Mouse (Mus musculus) forelimb bud, embryonic 11.5 days (tissue): ENCODE measurements around the gene Capsl.
A peak's percentile ranks its signal among the peaks of the same experiment; 100 is the strongest.

ENCODE experiments used
- DNase-seq: peaks from one replicate; pipeline ENCODE4 v3.0.0-alpha.2; 2012; ENCODE audit warnings: low read depth, low spot score

Capsl gene

DNA sequence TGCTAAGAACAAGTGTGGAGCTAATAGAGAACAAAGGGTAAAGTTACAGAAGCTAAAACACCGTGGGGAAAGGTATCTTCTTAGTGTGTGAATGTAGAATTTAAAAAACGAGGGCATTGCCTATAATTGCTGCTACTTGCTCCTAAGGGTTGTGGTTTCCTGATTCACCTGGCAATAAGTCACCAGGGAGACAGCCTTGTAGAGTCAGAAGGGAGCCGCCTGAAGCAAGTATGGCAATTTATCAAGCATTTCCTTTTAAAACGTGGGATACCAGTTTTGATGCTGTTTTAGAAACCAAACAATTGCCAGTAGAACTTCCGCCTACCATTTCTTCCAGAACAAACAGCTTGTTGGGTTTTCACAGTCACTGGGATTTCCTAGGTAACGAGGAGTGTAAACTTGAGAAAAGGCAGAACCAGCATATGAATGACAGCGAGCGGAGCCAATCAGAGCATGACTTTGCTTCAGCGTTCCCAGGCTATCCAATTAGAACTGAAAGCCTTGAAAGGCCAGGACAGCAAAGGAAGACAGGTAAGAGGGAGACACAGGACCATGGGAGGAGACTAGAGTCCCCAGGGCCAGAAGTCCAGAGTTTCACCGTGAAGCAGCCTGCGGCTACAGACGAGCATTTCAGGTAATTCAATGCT, at the start of gene Capsl:
Capsl (plus strand) TSS at position 495 of the 647 bp plus-strand sequence.
- peak; percentile 73 for DNase-seq

DNA sequence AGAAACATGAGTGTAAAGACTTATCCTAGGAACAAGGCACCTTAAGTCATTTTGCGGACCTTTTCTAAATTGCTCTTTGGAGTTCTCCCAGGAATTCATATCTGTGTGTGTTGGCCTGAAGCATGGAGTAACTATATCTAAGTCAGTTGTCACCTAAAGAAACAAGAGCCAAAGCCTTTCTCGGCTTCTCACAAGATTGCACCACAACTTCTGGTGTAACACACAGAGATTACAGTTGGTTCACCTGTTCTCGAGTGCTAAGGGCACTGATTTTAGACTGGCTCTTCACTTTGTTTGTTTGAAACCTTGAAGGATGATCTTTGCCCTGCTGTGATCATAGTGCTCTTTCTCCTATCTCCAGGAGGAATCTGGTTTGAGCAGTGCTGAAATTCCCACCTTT, 26.4 kb upstream of the Capsl start:
- no peak for DNase-seq

DNA sequence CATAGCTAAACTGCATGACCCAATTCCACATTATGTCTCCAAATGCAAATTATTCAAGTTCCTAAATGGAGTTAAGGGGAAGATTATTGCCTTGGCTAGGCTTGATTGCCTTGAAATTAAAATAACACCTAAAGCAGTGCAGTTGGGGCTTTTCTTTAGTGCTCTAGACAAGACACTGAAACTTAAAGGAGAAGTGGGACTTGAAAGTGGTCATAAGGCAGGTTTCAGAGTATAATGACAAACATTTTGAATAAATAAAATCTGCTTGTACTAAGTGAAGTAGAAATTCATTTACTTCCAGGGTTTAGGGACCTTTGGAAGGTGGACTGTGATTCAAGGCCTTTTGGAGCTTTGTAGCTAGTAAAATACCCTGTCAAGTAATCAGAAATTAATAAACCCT, 14.7 kb upstream of the Capsl start:
- no peak for DNase-seq

DNA sequence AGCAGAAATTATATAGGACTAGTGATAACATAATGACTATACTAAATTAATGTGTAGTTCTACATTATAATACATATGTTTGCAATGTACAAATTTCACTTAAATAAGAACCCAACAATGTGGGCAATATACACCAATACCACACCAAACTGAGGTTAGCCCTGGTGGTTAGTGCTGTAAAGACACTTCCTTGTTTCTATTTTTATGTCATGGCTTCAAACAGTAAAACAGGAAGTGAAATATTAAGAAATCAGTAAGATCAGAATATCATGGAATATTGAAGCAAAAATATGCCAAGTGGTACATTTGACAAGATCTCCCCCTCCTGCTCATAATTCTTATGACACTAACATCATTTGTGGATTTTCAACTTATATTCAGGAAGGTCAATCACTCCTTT, 8.0 kb upstream of the Capsl start:
- DNase-seq, result no peak

- no peak for DNase-seq
Measured at GRCm38 (mm10) chr15:9429843-9430242, 6.0 kb upstream of the Capsl start.

DNA sequence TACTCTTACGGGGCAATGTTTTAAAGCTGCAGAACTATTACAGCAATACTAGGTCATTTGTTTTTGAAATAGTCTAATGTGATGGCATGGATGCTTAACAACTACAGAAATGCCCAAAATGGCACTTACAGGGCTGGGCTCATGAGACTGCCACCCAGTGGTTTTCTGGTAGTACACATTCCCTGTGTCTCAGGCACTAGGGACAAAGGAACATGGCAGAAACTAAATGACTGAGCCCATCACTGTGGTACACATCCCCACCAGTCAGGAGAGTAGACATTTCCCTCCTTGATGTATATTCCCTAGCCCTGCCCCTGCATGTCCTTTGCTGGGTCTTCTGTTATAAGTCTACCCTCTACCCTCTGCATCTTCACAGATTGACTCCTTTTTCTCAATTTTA, 16.2 kb downstream of the Capsl start:
- DNase-seq, result no peak

DNA sequence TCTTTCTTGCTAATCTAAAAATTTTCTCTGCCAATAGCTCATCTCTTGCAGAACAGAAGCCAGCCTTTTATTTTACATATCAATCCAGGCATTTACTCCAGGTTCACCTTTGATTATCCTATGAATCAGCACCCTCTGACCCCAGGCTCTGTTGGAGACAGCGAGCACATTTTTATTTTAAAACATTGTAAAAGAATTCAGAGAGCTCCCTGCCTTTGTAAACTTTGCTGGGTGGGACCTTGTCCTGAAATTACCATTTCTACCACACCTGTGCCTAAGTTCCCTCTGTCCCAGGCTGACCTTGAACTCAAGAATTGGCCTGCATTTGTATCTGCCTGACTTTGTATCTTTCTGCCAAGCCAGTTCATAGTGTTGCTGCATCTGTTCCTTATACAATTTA, 17.0 kb downstream of the Capsl start:
- no peak for DNase-seq

DNA sequence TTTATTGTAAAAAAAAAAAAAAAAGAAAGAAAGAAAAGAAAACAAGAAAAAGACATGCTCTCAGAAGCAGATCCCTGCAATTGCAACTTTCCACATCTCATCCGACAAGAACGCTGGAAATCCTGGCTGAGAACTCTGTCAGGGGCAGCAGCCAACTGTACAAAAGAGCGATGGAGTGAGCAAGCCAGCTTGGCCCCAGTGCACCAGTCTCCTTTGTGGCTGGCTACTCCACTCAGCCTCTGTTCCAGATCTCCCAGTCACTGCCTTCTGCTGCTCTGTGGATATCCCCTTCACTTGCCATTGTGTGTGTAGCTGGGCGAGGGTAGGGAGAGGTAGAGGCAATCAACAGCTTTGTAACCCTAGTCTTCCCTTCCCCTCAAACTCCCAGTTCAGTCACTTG, 18.4 kb downstream of the Capsl start:
- DNase-seq, result no peak

DNA sequence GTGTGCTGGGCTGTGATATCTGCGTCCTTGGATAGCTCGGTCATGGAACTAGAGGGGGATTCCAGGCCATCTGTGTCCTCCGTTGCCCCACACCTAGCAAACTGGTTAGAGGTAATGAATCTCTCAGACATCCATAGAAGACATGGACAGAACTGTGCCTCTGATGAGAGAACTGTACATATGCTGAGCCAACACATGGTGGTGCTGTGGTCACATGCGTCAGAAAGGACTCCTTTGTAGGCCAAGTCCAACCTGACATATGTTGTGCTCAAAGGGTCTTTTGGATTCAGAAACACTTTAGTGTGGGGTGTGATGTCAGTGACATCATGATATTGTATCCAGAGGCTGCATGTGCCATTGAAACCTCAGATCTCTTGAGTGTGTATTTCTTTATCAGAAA, 19.4 kb downstream of the Capsl start:
- DNase-seq, result peak; percentile 45

GRCm38 (mm10) chr15:9463521-9464027, 27.7 kb downstream of the Capsl start:
- no peak for DNase-seq

- DNase-seq, result no peak
Measured at GRCm38 (mm10) chr15:9464039-9464438, 28.2 kb downstream of the Capsl start.

GRCm38 (mm10) chr15:9471053-9471685, 35.3 kb downstream of the Capsl start:
- no peak for DNase-seq

- DNase-seq, result no peak
Measured at GRCm38 (mm10) chr15:9472167-9472566, 36.3 kb downstream of the Capsl start.

GRCm38 (mm10) chr15:9472618-9473017, 36.8 kb downstream of the Capsl start:
- DNase-seq, result no peak

DNA sequence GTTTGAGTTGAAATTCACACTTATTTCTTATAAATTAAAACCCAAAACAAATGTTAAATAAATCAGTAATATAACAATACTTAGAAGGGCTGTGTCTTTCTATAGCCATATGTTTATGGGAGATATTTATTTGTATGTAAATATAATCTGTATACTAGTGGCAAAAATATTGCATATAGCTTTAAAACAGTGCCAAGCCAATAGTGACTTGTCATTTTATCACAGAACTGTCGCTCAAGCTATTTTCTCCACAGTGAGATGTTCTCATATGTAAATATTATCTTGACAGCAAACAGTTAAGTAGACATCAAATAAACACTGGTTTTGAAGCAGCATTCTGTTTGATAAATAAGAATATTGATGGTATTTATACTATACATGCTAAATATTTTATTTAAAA, 37.4 kb downstream of the Capsl start:
- no peak for DNase-seq

DNA sequence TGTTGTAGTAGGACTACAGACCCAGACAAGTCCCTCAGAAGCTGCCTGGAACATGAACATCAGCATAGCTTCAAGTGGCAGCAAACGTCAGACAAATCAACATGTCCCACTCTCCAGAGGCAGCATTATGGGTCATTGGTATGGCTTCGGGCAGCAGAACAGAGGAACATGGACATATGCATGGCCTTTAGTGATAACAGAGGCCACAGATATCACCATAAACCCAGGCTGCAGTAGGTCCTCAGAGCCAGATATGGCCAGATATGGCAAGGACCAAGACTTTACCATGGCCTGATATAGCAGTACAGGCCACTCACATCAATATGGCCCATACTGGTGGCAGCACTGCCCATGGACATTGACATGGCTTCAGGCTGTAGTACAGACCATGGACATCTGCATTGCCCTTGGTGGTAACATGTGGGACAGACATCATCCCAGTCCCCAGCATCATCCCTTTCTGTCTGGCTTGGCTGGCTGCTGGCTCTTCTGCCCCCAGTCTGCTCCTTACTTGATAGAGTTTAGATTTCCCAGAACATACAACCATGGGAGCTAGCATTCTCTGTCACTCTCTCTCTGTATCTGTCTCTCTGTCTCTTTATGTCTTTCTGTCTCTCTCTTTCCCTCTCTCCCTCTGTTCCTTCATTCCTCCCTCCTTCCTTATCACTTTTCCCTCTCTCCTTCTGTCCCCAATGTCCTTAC, 53.7 kb downstream of the Capsl start:
- DNase-seq, result no peak

DNA sequence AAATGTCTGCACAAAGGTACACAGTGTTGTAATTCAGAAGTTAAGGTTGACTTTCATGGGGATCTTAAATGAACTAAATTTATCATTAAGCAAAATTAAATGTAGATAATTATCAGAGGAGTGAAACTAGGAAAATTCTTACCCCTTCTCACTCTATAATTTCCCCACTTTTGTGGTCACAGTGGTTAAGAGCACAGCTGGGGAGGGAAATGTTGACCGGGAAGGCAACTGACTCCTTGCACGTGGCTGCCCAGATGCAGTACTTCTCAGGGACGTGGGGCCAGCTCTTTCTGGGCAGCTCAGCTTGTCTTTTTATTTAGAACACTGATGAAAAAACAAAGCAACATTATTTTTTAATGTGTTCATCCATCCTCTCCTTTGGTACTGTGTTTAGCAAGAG, 56.2 kb downstream of the Capsl start:
- no peak for DNase-seq
